Mouse (Mus musculus) adrenal gland, postnatal 14 days (tissue): ENCODE measurements around the gene Rab10. TPM values are rescaled to one million over a fixed set of nuclear protein-coding genes. Genes with fewer than 3 reads are reported as not detected.

Experiments used
- DNase-seq: peaks from one replicate; pipeline ENCODE4 v3.0.0; 2021; ENCODE audit warnings: mixed read lengths
- total RNA-seq: library from RNA; stranded (reverse); gene quantifications from 2 replicates; pipeline ENCODE4 v1.2.3, GENCODE M21; 2021

Rab10 gene
- total RNA-seq, 1 experiment from 2014 or later: 157 TPM

DNA sequence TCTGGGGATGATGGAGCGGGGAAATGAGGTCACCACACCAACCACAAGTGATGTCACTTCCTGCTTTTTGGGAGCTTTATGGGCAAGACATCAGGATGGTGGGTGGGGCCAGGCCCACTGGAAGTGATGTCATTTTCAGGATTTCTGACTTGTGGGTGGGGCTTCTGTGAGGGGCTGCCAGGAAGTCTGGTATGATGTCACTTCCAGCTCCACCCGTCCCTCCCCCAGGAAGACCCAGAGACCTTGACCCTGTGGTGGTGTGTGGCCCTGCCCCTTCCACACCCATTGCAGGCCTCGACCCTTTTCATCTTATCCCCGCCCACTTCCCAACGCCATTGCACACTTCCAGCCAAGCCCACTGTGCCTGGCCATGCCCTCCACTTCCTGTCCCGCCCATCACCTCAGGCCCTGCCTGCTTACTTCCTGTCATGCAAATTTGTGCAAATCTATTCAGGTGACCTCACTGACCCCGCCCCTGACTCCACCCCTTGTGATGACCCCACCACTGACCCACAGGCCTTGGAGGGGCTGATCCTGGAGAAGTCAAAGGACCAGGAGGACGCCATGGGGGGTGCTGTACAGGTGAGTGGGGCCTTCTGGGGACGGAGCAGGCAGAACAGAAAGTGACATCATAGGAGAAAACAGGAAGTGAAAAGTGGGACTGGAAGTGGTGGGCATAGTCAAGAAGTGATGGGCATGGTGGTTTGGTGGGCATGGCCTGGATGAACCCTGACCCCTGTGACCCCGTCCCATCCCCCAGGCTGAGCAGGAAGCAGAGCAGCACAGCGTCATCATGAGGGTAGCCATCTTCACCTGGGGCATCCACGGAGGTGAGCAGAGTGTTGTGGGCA is 72.7 kb downstream of the Rab10 start:
- DNase-seq: peak; percentile 37

DNA sequence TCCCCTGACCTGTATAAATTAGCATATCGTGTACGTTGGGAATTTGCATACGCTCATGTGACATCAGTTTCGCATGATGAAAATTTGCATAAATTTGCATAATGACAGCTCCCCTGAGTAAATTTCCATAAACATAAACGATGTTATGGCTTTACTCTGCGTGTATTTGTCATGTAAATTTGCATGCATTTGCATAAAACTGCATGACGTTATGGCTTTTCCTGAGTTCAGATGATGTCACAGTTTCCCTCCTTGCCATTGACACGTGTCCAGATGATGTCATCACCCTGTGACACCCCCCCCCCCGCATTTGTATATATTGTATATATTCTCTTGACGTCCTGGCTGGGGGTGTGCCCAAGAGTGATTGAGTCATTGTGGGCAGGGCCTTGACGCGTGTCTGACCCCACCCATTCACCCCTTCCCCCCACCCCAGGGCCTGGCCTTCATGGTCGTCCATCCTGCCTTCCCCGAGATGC is 73.6 kb downstream of the Rab10 start:
- peak; percentile 39 for DNase-seq

DNA sequence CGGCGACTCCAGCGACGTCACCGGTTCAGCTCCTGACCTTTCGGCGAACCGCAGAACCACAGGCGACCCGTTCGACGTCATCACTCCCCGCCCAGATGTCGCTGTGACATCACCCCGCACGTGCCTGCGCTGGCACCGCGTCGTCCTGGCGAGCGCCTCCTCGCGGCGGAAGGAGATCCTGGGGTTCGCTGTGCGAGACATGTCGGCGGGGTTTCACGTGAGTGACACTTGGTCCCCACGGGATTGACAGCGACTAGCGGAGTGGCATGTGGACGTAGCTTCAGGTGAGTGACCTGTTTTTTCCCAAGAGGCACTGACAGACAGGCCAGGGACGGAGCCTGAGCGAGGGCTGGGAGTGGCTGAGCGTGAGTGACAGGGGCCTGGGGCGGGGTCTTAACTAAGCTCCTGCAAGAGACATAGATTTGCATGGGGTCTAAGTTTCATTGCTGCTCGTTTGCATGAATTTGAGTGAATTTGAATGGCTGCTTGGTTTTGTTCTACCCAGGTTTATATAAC is 74.1 kb downstream of the Rab10 start:
- peak; percentile 97 for DNase-seq

DNA sequence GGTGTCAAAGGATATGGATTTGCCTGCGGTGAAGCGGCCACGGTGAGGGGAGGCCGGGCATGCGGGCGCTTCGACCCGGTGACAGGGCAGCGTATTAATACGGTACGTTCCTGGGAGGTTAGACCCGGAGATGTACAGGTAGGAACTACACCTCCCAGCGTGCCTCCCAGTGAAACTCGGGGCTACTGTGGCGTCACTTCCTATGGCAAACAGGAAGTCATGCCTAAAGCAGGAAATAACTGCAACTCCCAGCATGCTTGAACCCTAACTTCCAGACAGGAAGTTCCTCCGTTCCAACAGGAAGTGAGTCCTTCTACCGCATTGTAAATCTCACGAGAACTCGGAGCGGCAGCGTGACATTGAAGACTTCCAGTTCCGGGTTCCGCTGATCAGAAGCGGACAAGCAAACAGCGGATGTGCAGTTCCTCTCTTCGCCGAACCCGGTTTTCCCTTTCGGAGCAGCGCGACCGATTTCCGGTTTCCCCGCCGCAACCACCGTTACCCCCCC is 74.6 kb downstream of the Rab10 start:
- DNase-seq: peak; percentile 89

DNA sequence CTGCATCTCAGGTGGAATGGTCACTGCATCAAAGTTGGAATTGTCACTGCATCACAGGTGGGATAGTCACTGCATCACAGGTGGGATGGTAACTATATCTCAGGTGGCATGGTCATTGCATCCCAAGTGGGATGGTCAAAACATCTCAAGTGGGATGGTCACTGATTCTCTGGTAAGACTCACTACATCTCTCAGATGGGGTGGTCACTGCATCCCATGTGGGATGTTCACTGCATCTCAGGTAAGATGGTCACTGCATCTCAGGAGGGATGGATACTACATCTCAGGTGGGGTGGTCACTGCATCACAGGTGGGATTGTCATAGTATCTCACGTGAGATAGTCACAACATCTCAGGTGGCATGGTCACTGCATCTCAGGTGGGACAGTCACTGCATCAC is 75.7 kb downstream of the Rab10 start:
- DNase-seq: no peak

DNA sequence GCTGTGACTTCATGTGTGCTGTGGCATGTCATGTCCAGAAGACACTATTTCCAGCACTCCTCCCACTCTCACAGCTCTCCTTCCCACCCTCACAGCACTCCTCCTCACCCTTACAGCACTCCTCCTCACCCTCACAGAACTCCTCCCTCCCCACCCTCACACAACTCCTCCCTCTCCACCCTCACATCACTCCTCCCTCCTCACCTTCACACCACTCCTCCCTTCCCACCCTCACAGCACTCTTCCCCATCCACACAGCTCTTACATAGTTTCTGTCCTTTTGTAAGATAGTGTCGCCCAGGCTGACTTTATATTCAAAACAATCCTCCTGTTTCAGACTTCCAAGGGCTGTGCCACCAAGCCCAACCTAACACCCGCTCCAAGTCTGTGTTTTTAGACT is 86.4 kb downstream of the Rab10 start:
- DNase-seq: no peak

DNA sequence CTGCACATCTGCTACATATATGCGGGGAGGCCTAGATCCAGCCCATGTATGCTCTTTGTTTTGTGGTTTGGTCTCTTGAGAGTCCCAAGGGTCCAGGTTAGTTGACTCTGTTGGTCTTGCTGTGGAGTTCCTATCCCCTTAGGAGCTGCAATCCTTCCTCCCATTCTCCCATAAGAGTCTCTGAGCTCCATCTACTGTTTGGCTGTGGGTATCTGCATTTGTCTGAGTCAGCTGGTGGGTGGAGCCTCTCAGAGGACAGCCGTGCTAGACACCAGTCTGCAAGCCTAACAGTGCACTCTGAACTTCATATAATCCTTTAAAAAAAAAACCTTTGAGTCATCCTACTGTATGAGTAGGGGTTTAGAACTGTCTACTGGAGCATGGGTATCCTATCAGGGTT is 99.6 kb downstream of the Rab10 start:
- DNase-seq: peak; percentile 43

DNA sequence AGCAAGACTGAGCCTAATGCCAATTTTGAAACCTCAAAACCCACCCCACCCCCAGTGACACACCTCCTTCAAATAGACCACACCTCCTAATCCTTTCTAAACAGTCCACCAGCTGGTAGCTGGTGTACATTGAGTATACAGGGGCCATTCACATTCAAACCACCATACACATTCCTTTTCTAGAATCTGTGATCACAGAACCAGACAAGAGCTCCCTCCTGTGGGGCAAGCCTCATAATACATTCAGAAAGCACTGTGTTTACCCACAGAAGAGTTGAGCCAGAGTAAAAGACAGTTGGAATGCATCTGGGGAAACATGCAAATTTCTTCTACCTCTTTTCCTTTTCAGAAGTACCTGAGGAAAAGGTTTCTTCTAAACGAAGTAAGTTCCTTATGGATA is 100.6 kb downstream of the Rab10 start:
- DNase-seq: peak; percentile 40

Other genes starting within 250 kb of the Rab10 start
- 12.3 and 18.5 TPM in 2 replicates for gene Kif3c, start 55.2 kb upstream of the Rab10 start, total RNA-seq
- gene Asxl2, start 116.9 kb upstream of the Rab10 start, total RNA-seq: 34.7 and 38.2 TPM in 2 replicates